Mouse (Mus musculus) urinary bladder, adult 2 months (tissue): ENCODE measurements around the gene Gpsm2. TPM values are rescaled to one million over a fixed set of nuclear protein-coding genes. Genes with fewer than 3 reads are reported as not detected.
"Not testable (repeated sequence)": the region's sequence is repeated elsewhere in the genome, so short reads cannot be mapped to it uniquely, and the experiment has no call there.

Experiments used
- DNase-seq: peaks from one replicate; pipeline ENCODE4 v3.0.0; 2022; ENCODE audit warnings: low spot score
- polyA plus RNA-seq: library from polyadenylated mRNA; depleted of rRNA; stranded (reverse); fragments of >200 nt; gene quantifications from 2 replicates; pipeline ENCODE4 v1.2.3, GENCODE M21; 2012

Gpsm2 gene
- polyA plus RNA-seq, 1 experiment: 26.8 TPM

DNA sequence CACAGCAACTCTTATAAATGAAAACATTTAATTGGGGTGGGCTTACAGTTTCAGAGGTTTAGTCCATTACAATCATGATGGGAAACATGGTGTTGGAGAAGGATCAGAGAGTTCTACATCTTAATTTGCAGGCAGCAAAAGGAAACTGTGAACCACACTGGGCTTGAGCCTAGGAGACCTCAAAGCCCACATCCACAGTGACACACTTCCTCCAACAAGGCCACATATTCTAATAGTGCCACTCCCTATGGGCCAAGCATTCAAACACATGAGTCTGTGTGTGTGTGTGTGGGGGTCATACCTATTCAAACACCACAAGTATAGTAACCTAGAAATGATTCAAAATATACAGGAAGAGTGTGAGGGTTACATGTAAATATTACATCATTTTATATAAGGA, 5.2 kb upstream of the Gpsm2 start:
- DNase-seq: no peak

DNA sequence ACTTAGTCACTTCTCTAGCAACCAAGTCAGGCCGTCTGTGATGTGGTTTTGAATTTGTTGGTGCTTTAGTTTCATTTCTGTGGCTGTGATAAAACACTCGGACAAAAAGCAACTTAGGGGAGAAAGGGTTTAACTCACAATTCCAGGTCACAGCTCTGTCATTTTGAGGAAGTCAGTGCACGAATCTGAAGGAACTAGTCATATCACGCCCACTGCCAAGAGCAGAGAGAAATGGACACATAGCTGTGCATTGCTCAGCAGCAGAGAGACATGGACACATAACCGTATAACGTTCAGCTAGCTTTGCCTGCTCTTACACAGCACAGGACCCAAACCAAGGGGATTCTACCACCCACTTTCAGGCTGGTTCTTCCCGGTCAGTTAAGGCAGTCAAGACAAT, 4.3 kb upstream of the Gpsm2 start:
- DNase-seq: no peak

DNA sequence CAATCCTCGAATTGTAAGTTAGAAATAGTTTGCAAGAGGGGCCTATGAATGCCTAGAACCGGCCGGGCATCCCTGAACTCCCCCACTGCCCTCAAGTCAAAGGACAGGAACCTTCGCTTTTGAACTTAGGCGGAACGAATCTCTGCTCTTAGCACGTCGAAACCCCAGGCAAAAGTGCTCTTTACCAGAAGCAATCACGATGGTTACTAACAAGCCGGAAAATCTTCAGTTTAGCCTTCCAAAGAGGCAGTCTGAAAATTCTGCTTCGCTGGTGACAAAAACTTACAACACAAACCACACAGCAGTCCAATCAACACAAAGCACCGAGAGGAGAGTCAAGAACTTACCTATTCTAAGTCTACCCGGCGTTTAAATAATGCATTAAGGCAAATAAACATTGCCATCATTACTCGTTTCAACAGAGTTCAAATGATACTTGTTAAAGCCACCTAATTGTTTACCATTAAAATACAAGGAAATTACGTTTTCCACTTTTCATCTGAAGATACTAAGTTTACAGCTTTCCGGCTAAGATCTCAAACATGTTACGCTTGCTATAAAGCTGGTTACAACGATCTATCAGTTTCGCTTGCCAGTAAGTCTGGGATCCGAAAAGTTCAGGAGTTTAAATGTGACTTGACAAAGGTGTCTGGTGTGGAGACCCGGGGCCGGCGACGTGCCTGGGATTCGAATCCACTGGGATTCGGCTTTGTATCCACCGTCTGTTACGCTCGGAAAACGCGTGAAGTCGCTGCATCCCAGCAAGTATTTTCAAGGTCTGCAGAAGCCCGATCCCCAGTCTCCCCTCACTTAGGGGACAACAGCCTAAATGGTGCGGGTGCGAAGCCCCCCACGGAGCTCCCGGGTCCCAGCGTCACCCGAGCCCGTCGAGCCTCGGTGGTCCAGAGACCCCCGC, 775 bp downstream of the Gpsm2 start:
- peak; percentile 49 for DNase-seq

DNA sequence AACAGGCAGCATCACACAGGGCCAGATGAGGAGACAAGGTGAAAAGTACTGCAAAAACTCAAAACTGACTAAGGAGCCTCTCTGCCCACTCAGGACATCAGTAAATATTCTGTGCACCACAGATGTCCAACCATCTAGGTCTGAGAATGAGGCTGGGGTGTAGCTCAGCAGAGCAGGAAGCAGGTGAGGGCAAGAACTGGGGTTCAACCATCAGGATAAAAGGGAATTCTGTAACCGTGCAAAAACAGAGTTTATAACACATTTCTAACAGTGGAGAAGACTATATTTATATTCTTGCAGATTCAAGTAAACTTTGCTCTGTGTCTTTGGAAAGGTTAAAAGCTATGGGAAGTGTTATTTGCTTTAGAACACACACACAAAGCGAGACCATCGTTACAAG, 2.3 kb downstream of the Gpsm2 start:
- no peak for DNase-seq

DNA sequence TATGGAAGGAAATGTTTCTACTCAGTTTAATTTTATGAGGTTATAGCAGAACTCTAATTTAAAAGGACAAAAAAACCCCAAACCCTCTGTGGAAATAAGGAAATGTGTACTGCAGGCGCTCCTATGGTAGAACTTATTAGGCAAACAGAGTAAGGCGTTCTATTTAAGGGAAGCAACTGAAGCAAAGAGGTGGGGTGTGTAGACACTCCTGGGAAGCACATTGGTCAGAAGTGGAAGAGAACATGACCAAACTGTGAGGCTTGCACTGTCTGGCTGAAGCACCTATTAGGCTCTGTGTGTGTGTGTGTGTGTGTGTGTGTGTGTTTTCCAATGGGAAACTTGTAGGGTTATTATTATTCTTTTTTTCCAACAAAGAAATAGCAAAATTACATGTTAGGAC, 2.8 kb downstream of the Gpsm2 start:
- DNase-seq: no peak

DNA sequence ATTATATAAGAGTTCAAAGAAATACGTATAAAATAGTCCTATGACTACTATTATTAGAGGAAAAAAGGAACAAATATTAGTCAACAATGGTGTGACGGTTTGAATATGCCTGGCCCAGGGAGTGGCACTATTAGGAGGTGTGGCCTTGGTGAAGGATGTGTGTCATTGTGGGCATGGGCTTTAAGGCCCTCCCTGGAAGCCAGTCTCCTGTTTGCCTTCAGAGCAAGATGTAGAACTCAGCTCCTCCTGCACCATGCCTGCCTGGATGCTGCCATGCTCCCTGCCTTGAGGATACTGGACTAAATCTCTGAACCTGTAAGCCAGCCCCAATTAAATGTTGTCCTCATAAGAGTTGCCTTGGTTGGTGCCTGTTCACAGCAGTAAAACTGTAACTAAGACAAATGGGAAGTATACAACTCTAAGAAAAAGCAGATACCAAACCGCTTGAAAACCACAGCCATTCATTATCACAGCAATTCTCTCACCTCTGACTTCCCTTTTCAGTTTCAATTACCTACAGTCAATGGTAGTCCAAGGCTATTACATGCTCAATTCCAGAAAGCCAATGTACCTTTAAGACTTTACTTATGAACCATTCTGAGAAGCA, 4.1 kb downstream of the Gpsm2 start:
- DNase-seq: no peak

DNA sequence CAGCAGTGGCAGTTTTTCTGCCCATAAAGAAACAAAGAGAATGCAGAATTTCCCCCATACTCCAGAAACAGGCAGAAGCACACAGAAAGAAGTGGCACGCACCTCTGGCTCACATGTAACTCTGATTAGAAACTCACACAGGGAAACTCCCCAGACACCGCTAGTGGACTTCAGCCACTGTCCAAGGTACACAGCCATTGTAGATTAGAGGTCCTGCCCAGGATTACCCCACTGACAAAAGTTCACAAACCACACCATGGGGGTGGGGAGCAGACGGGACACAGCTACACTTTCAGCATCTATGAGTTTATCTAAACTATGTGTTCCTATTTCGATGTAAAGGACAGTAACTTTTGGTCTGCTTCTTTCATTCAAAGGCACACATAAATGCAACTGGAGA, 7.3 kb downstream of the Gpsm2 start:
- DNase-seq: no peak

DNA sequence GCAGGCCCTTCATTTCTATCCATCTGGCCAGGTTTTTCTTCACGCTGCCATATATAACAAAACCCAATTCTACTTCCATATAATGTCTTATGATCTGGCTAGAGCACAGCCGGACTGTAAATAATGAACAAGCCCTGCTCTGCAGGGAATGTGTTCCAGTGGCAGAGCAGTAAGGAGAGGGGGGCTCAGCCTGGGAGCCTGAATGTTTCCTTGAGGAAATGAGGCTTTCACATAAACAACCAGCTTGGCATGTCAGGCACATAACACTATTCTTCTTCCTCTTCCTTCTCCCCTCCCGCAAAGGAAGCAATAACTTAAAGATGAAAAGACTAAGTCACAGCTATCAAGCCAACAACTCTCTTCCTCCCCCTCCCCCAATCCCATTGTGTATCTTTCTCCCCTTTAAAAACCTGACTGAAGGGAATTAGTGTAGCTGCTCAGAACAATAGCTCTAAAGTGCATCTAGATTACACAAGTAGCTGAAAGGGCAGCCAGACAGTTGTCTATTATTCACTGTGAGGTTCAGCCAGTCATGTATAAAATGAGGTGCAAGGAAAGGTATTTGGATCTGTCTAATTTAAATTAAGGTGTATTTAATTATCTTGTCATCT, 8.9 kb downstream of the Gpsm2 start:
- no peak for DNase-seq

DNA sequence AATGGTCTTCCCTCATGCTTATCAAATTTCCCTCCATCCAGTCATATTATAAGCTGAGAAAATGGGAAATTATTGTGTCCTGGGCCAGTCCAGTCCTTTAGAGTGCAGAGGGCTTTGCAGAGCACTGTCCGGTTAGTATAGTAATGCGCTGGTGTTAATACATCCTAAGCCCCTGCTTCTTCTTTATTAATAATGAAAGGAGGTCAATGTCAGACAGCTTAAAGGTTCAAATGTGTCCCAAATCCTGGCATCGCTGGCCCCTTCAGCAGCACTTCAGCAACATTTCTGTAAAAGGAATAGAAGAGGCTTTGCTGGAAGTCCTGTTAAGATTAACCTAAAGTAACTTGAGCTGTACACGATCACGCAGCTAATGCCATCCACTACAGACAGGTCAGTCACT, 10.8 kb downstream of the Gpsm2 start:
- no peak for DNase-seq

DNA sequence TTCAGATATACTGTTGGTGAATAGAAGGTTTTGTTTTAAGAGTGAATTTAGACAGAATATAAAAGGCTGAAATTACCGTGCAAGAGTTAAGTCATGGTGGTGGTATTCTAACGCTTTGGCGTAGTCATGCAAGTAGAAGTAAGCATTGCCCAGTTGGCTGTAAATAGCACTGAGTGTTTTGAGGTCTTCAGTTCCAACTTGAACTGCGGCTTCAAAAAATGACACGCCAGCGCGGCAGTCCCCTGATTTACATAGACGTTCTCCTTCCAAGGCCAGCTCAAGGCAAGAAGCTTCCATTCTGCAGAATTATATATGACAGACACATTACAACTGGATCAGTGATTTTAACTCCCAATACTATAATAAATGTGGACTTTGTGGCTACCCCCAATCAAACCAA, 19.3 kb downstream of the Gpsm2 start:
- no peak for DNase-seq

DNA sequence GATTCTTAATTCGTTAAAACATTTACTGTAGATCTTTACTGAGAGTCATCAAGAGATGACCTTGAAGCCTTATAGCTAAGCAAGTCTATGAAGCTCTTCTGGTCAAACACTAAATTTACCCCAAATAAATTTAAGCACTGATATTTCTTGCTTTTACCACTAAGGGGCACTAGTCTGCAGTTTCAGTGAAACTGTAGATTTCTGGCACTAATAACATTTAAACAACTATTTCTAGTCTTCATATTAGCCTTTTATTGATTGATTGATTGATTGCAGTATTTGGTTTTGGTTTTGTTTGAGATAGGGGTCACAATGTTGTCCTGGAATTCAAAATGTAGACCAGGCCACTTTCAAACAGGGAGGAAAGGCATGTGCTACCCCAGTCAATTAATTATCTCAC, 20.9 kb downstream of the Gpsm2 start:
- DNase-seq: no peak

DNA sequence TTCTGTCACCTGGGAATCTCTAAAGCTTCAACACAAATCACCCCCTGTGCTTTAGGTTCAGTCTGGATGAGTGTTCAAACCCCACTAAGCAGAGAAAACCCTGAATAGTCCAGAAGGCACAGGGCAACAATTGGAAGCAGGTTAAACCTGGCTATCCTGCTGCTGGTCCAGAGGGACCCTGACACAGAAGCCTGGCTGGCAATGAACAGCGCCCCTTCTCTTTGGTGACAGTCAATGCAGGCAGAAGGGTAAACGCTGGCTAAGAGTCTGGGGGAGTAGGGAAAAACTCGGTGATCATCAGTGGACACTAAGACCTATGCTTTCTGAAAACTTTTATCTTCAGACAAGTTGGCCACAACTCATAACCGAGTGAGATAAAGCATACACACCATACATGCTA, 22.3 kb downstream of the Gpsm2 start:
- DNase-seq: no peak

DNA sequence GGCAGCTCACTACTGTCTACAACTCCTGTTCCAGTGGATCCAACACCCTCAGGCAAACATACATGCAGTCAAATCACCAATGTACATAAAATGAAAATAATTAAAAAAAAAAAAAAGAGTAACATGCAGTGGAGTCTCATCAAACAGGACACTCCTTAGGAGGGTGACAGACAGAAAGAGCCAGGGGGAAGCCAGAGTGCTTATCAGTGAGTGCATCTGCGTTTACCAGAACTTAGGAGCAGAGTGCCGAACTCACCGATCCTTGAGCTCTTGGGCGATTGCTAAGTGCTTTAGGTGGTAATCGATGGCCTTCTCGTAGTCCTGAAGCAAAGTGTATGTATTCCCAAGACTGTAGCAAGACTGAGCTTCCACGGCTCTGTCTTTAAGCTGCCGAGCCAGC, 23.4 kb downstream of the Gpsm2 start:
- no peak for DNase-seq

DNA sequence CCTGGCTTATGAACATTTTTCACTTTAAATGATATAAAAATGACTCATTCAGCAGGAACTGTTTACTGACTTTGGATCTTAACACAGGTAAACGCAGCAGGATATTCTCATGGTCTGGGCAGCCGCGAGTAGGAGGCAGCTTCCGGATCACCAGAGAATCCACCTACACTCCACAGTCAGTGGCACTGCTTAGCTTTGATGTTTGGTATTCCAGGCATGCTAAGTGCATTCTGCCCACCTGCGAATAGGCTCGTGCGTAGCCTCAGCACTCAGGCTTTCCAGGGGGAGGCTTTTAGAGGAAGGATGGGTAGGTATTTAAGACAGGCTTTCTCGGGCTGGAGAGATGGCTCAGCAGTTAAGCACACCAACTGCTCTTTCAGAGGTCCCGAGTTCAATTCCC, 27.8 kb downstream of the Gpsm2 start:
- no peak for DNase-seq

DNA sequence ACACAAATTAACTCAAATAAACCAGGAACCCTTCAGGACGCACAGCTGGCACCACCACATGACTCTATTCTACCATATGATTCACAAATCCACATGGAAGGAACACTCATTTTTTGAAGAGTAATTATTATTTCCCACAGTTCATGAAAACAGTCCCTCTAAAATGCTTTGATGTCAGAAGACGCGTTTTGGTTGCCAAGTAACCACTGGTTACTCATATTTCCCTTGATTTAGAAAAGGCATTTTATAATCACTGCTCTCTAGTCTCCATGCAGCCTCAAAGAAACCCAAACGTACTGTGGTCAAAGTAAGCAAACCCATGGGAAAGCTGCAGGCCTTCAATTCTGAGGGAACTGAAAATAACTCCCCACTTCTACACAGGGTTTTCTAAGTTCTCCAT, 32.1 kb downstream of the Gpsm2 start:
- DNase-seq: no peak

DNA sequence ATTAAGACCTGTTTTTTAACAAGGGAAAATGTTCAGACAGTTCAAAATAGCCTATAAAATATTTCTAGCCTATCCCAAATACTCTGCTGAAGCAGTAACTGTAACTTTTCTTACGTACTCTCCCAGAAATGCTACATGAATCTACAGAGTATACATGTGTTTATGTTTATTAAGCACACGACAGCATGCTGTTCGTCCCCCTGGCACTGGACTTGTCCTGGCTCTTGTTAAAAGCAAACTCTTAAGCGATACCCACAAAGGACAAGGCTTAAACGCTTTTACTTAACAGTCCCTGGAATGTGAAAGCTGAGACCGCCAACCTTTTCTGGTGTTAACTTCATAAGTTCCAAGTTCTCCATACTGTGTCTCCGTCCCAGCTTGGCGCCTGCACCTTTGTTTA, 32.7 kb downstream of the Gpsm2 start:
- DNase-seq: no peak

DNA sequence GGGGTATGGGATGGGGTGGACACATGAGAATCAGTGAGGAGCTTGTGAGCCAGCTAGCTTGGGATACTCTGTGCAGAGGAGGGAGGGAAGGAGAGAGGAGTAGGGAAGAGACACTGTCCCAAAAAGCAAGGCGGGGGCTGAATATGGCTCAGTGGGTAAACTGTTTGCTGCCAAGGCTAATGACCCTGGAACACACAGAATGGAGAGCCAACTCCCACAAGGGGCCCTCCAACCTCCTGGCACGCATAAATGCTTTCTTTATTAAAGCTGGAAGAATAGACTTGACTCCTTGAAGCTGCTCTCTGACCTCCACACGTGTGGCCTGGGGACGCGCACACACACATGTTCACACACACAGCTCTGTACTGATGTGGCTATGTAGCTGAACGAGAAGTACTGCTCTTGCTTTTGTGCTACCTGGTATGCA, 33.1 kb downstream of the Gpsm2 start:
- no peak for DNase-seq

DNA sequence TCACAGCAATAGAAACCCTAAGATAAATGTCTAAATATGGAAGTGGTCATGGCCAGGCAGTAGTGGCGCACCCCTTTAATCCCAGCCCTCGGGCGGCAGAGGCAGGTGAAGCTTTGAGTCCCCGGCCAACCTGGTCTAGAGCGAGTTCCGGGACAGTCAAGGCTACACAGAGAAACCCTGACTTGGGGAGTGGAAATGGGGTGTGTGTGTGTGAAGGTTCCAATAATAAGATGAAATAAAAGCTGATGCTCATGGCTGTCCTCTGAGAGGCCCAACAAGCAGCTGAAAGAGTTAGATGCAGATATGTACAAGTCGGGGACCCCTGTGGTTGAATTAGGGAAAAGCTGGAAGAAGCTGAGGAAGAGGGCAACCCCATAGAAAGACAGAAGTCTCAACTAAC, 36.4 kb downstream of the Gpsm2 start:
- DNase-seq: no peak

DNA sequence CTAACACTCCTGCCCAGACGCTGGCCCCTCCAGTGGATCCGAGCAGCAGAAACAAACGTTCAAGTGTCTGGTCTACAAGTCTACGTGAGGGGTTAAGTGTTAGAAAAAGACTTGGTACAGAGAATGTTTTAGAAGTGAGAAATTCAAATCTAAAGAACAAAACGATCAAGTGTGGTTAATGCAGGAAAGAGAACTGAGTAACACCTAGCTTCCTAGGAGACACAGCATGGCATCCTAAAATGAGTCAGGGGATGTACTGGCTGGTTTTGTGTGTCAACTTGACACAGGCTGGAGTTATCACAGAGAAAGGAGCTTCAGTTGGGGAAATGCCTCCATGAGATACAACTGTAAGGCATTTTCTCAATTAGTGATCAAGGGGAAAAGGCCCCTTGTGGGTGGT, 38.5 kb downstream of the Gpsm2 start:
- DNase-seq: not testable (repeated sequence)

DNA sequence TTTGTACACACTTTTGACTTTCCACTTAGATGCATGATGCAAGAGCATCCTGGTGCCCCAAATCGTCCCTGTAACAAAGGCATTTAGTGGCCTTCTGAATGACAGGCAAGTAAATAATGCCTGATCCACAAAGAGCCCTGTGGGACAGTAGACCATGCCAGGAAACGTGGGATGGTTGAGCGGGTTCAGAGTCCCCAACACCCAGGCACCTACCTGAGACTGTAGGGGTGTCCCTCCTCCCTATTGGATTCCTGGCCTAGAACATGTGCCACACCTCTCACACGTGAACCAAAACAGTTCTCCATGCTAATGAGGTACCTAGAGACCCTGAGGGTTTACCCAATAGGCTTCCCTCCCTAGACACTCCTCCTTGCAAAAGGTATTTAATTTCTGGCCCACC, 41.1 kb downstream of the Gpsm2 start:
- DNase-seq: no peak

DNA sequence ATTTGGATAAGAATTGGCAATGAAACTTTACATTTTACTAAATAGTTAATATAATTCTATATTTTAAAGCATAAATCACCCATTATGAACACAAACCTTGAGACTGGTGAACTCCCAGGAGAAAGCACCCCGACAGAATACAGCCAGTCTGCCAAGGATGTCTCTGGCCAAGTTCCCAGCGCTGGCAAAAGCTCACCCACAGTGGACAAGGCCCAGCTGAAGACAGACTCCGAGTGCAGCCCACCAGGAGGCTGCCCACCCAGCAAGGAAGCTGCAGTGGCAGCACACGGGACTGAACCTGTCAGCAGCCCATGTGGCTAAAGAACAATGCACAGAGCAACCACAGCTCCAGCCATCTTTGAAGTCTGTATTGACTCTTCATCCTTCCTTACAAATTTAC, 45.5 kb downstream of the Gpsm2 start:
- no peak for DNase-seq

DNA sequence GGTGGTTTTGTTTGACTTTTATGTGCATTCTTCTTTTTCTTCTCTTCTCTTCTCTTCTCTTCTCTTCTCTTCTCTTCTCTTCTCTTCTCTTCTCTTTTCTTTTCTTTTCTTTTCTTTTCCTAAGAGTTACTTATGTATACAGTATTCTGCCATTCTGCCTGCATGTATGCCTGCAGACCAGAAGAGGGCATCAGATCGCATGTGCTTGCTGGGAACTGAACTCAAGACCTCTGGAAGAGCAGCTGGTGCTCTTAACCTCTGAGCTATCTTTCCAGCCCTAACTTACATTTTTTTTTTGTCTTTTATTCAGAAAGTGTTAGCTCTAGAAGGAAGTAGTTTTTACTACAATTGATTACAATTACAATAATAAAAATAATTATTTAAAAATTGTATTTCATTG, 61.2 kb downstream of the Gpsm2 start:
- no peak for DNase-seq

DNA sequence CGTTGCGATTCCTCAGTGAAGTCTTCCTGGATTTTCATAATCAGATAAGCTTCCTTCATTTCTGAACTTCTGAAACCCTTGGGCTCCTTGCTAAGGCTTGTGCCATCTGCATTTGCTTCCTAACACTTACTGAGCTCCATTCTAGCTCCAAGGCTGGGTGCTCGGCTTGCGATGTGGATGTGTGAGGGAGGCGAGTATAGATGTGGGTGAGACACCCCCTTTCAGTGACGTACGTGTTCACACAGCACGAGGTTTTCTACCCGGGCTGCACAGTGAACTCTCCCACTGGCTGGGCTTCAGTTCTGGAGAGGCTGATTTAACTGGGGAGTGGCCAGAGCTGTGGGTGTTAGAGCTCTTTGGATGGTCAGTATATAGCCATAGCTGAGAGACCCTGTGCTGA, 63.5 kb downstream of the Gpsm2 start:
- no peak for DNase-seq
